Mouse (Mus musculus): ENCODE measurements at regions not wholly inside any gene's neighbourhood (a gene's known extent, or its start where the extent isn't known, plus 50 kb on each side); places are given as distances from the start of the nearest gene placed in this dataset.

GRCm38 (mm10) chr3:38363888-38364287 lies 120.8 kb downstream of the Ankrd50 start:
- no peak overlapping the region for H3K27ac ChIP-seq
- H3K4me3 ChIP-seq (replicated peaks; ENCODE audit: low read length): no peak overlapping the region
- ATAC-seq (ENCODE audit: low FRiP score): no peak
- no peak overlapping the region for H3K9ac ChIP-seq
- no peaks in the 10 kb centered on the region for H3K27me3 ChIP-seq (ENCODE audit: control insufficient read depth, insufficient read depth, low read length)
- DNase-seq (ENCODE audit: low spot score): no peak
- peaks cover 6% of the 10 kb centered on the region; the same call in 1 of the 2 replicates for H3K4me1 ChIP-seq (replicated peaks; ENCODE audit: control insufficient read depth, insufficient read depth, low read length)
- no peak overlapping the region for H3K4me2 ChIP-seq (replicated peaks)
- H3K36me3 ChIP-seq (replicated peaks; ENCODE audit: control insufficient read depth, insufficient read depth): no peaks in the 10 kb centered on the region
- 95% methylated on average over 4 of the region's 4 CpGs for WGBS
- no peaks in the 10 kb centered on the region for H3K9me3 ChIP-seq (ENCODE audit: control insufficient read depth, low read length)

GRCm38 (mm10) chr3:38361411-38361810 lies 123.2 kb downstream of the Ankrd50 start:
- DNase-seq (ENCODE audit: low spot score): no peak
- ATAC-seq (ENCODE audit: low FRiP score): no peak
- no peak overlapping the region for H3K4me3 ChIP-seq (replicated peaks; ENCODE audit: low read length)
- 90% methylated on average over 4 of the region's 4 CpGs for WGBS
- no peak overlapping the region for H3K4me2 ChIP-seq (replicated peaks)
- H3K9ac ChIP-seq: no peak overlapping the region
- no peaks in the 10 kb centered on the region for H3K9me3 ChIP-seq (ENCODE audit: control insufficient read depth, low read length)
- no peak overlapping the region for H3K27ac ChIP-seq
- no peaks in the 10 kb centered on the region for H3K27me3 ChIP-seq (ENCODE audit: control insufficient read depth, insufficient read depth, low read length)
- peaks cover 10% of the 10 kb centered on the region; the same call in 1 of the 2 replicates for H3K4me1 ChIP-seq (replicated peaks; ENCODE audit: control insufficient read depth, insufficient read depth, low read length)
- no peaks in the 10 kb centered on the region for H3K36me3 ChIP-seq (replicated peaks; ENCODE audit: control insufficient read depth, insufficient read depth)

- Histone ChIP-seq H3K27me3 (ENCODE audit: control insufficient read depth, insufficient read depth, low read length) (no peaks in the 10 kb centered on the region), H3K4me3 (replicated peaks; ENCODE audit: low read length) (no peak overlapping the region), H3K4me1 (replicated peaks; ENCODE audit: control insufficient read depth, insufficient read depth, low read length) (peaks cover 10% of the 10 kb centered on the region; the same call in 1 of the 2 replicates), H3K4me2 (replicated peaks) (no peak overlapping the region), H3K27ac (no peak overlapping the region), H3K9ac (no peak overlapping the region), H3K9me3 (ENCODE audit: control insufficient read depth, low read length) (no peaks in the 10 kb centered on the region), H3K36me3 (replicated peaks; ENCODE audit: control insufficient read depth, insufficient read depth) (no peaks in the 10 kb centered on the region)
- WGBS: 66% methylated on average over 5 of the region's 5 CpGs
- DNase-seq (ENCODE audit: low spot score) (no peak), ATAC-seq (ENCODE audit: low FRiP score) (no peak)
These were observed 123.7 kb downstream of the Ankrd50 start for GRCm38 (mm10) chr3:38360974-38361373.

- ATAC-seq (ENCODE audit: low FRiP score) (no peak), DNase-seq (ENCODE audit: low spot score) (no peak)
- H3K4me2 ChIP-seq (replicated peaks): no peak overlapping the region
- H3K4me3 ChIP-seq (replicated peaks; ENCODE audit: low read length): no peak overlapping the region
- H3K4me1 ChIP-seq (replicated peaks; ENCODE audit: control insufficient read depth, insufficient read depth, low read length): peaks cover 10% of the 10 kb centered on the region; the same call in 1 of the 2 replicates
- H3K36me3 ChIP-seq (replicated peaks; ENCODE audit: control insufficient read depth, insufficient read depth): no peaks in the 10 kb centered on the region
- H3K9ac ChIP-seq: no peak overlapping the region
- whole genome bisulfite sequencing: 23% methylated on average over 3 of the region's 3 CpGs
- H3K27me3 ChIP-seq (ENCODE audit: control insufficient read depth, insufficient read depth, low read length): no peaks in the 10 kb centered on the region
- H3K27ac ChIP-seq: no peak overlapping the region
- H3K9me3 ChIP-seq (ENCODE audit: control insufficient read depth, low read length): no peaks in the 10 kb centered on the region
These were observed 124.2 kb downstream of the Ankrd50 start for GRCm38 (mm10) chr3:38360421-38360921.

GRCm38 (mm10) chr3:38357905-38358491 lies 126.6 kb downstream of the Ankrd50 start:
- ATAC-seq (ENCODE audit: low FRiP score): no peak
- Histone ChIP-seq H3K27ac (no peak overlapping the region), H3K4me3 (replicated peaks; ENCODE audit: low read length) (no peak overlapping the region), H3K4me1 (replicated peaks; ENCODE audit: control insufficient read depth, insufficient read depth, low read length) (peaks cover 10% of the 10 kb centered on the region; the same call in 1 of the 2 replicates), H3K4me2 (replicated peaks) (no peak overlapping the region; the same call in 1 of the 2 replicates), H3K27me3 (ENCODE audit: control insufficient read depth, insufficient read depth, low read length) (no peaks in the 10 kb centered on the region), H3K9ac (no peak overlapping the region), H3K36me3 (replicated peaks; ENCODE audit: control insufficient read depth, insufficient read depth) (no peaks in the 10 kb centered on the region), H3K9me3 (ENCODE audit: control insufficient read depth, low read length) (no peaks in the 10 kb centered on the region)
- DNase-seq (ENCODE audit: low spot score): no peak
- WGBS: 25% methylated on average over 14 of the region's 14 CpGs

GRCm38 (mm10) chr3:38344283-38344682 lies 140.4 kb downstream of the Ankrd50 start:
- no peaks in the 10 kb centered on the region for H3K36me3 ChIP-seq (replicated peaks; ENCODE audit: control insufficient read depth, insufficient read depth)
- no peak overlapping the region for H3K9ac ChIP-seq
- H3K4me2 ChIP-seq (replicated peaks): no peak overlapping the region
- no peak overlapping the region for H3K4me3 ChIP-seq (replicated peaks; ENCODE audit: low read length)
- H3K9me3 ChIP-seq (ENCODE audit: control insufficient read depth, low read length): no peaks in the 10 kb centered on the region
- 33% methylated on average over 2 of the region's 2 CpGs for WGBS
- DNase-seq (ENCODE audit: low spot score) (no peak), ATAC-seq (ENCODE audit: low FRiP score) (no peak)
- H3K4me1 ChIP-seq (replicated peaks; ENCODE audit: control insufficient read depth, insufficient read depth, low read length): no peaks in the 10 kb centered on the region
- no peaks in the 10 kb centered on the region for H3K27me3 ChIP-seq (ENCODE audit: control insufficient read depth, insufficient read depth, low read length)
- H3K27ac ChIP-seq: no peak overlapping the region

- H3K9me3 ChIP-seq (ENCODE audit: control insufficient read depth, low read length): no peaks in the 10 kb centered on the region
- no peak overlapping the region for H3K4me2 ChIP-seq (replicated peaks)
- ATAC-seq (ENCODE audit: low FRiP score): no peak
- H3K4me3 ChIP-seq (replicated peaks; ENCODE audit: low read length): no peak overlapping the region
- DNase-seq (ENCODE audit: low spot score): no peak
- no peaks in the 10 kb centered on the region for H3K27me3 ChIP-seq (ENCODE audit: control insufficient read depth, insufficient read depth, low read length)
- H3K9ac ChIP-seq: no peak overlapping the region
- no peaks in the 10 kb centered on the region for H3K4me1 ChIP-seq (replicated peaks; ENCODE audit: control insufficient read depth, insufficient read depth, low read length)
- H3K27ac ChIP-seq: no peak overlapping the region
- H3K36me3 ChIP-seq (replicated peaks; ENCODE audit: control insufficient read depth, insufficient read depth): no peaks in the 10 kb centered on the region
- WGBS: 97% methylated on average over 1 of the region's 1 CpGs
These were observed 143.0 kb downstream of the Ankrd50 start for GRCm38 (mm10) chr3:38341666-38342065.

- Histone ChIP-seq H3K36me3 (replicated peaks; ENCODE audit: control insufficient read depth, insufficient read depth) (no peaks in the 10 kb centered on the region), H3K27me3 (ENCODE audit: control insufficient read depth, insufficient read depth, low read length) (no peaks in the 10 kb centered on the region), H3K4me2 (replicated peaks) (no peak overlapping the region), H3K9ac (no peak overlapping the region), H3K9me3 (ENCODE audit: control insufficient read depth, low read length) (no peaks in the 10 kb centered on the region), H3K4me1 (replicated peaks; ENCODE audit: control insufficient read depth, insufficient read depth, low read length) (no peaks in the 10 kb centered on the region), H3K27ac (no peak overlapping the region), H3K4me3 (replicated peaks; ENCODE audit: low read length) (no peak overlapping the region)
- DNase-seq (ENCODE audit: low spot score) (no peak), ATAC-seq (ENCODE audit: low FRiP score) (no peak)
- WGBS: 86% methylated on average over 3 of the region's 3 CpGs
These were observed 151.2 kb downstream of the Ankrd50 start for GRCm38 (mm10) chr3:38333321-38333910.

GRCm38 (mm10) chr3:38331169-38331568 lies 153.5 kb downstream of the Ankrd50 start:
- no peak overlapping the region for H3K4me3 ChIP-seq (replicated peaks; ENCODE audit: low read length)
- H3K27ac ChIP-seq: no peak overlapping the region
- H3K9ac ChIP-seq: no peak overlapping the region
- H3K4me1 ChIP-seq (replicated peaks; ENCODE audit: control insufficient read depth, insufficient read depth, low read length): no peaks in the 10 kb centered on the region
- ATAC-seq (ENCODE audit: low FRiP score) (no peak), DNase-seq (ENCODE audit: low spot score) (no peak)
- H3K36me3 ChIP-seq (replicated peaks; ENCODE audit: control insufficient read depth, insufficient read depth): no peaks in the 10 kb centered on the region
- H3K9me3 ChIP-seq (ENCODE audit: control insufficient read depth, low read length): no peaks in the 10 kb centered on the region
- H3K27me3 ChIP-seq (ENCODE audit: control insufficient read depth, insufficient read depth, low read length): no peaks in the 10 kb centered on the region
- no peak overlapping the region for H3K4me2 ChIP-seq (replicated peaks)

Data from hindbrain, embryonic 14.5 days (tissue).